ENCODE assay signal across 28 mouse cellular contexts in genomic region chr9:115237943-115238342, GRCm38 (mm10).
A peak's percentile ranks its signal among the peaks of the same experiment; 100 is the strongest.
DNase-seq lines count a peak whose midpoint lies in the region; ATAC-seq and TF ChIP-seq lines count a peak whose summit lies in the region.
"Had no signal": no experiment of that assay in that cellular context is flagged by ENCODE, and none has a peak within 500 bp of the region (broad histone marks: within the 10 kb centered on the region; RNA-seq: fewer than 3 reads in every experiment).

No protein-coding gene starts in this region.

- no peak for TF ChIP-seq CTCF in liver, postnatal 0 days (IDR thresholded peaks at IDR 0.05; ENCODE audit: low read depth)
- no peak for TF ChIP-seq CTCF in G1E (IDR thresholded peaks at IDR 0.05; ENCODE audit: low read depth, low read length)

- no peak for DNase-seq in liver, postnatal 0 days
- DNase-seq in G1E (ENCODE audit: low spot score) = no peak
- DNase-seq in liver, embryonic 13.5 days = no peak
- DNase-seq in heart, postnatal 36 days = no peak
- no peak for DNase-seq in urinary bladder, adult 18-20 months (ENCODE audit: low spot score in 2 of 2)
- DNase-seq: adrenal gland, adult 2 months; adrenal gland, postnatal 14 days; B cell, adult 2 months; cerebellum, adult 11-12 months; cerebellum, adult 8-10 months; cerebellum, postnatal 10 days; cerebellum, postnatal 36 days; embryo, embryonic 11 days; gastrocnemius, postnatal 25 days; heart, adult 18-20 months; heart, postnatal 10 days; heart, postnatal 4 days had no signal

- no peak overlapping the region for H3K9ac ChIP-seq in liver, embryonic 12.5 days
- H3K9ac ChIP-seq in liver, postnatal 0 days (replicated peaks) = no peak overlapping the region
- H3K9ac ChIP-seq in liver, embryonic 13.5 days = no peak overlapping the region
- H3K9ac ChIP-seq: embryonic facial prominence, embryonic 13.5 days; forebrain, embryonic 12.5 days; forebrain, embryonic 15.5 days; heart, embryonic 12.5 days; heart, embryonic 15.5 days; hindbrain, embryonic 14.5 days had no signal

- no peaks in the 10 kb centered on the region for H3K27me3 ChIP-seq in liver, embryonic 12.5 days (replicated peaks)
- no peaks in the 10 kb centered on the region for H3K27me3 ChIP-seq in liver, postnatal 0 days (ENCODE audit: insufficient read depth, low read length)
- H3K27me3 ChIP-seq in G1E (ENCODE audit: insufficient read depth, low read length) = no peaks in the 10 kb centered on the region
- no peaks in the 10 kb centered on the region for H3K27me3 ChIP-seq in liver, embryonic 13.5 days
- H3K27me3 ChIP-seq: CH12.LX; embryonic facial prominence, embryonic 13.5 days; forebrain, embryonic 12.5 days; forebrain, embryonic 15.5 days; heart, embryonic 12.5 days; heart, embryonic 15.5 days had no signal

- H3K27ac ChIP-seq in liver, embryonic 12.5 days = no peak overlapping the region
- no peak overlapping the region for H3K27ac ChIP-seq in liver, postnatal 0 days (ENCODE audit: low read depth)
- H3K27ac ChIP-seq in liver, embryonic 13.5 days = no peak overlapping the region
- H3K27ac ChIP-seq: embryonic facial prominence, embryonic 10.5 days; embryonic facial prominence, embryonic 13.5 days; forebrain, embryonic 12.5 days; forebrain, embryonic 15.5 days; heart, embryonic 15.5 days; hindbrain, embryonic 14.5 days; hindbrain, postnatal 0 days had no signal

- H3K4me2 ChIP-seq in liver, embryonic 12.5 days = no peak overlapping the region
- no peak overlapping the region for H3K4me2 ChIP-seq in liver, postnatal 0 days (ENCODE audit: low read depth, low read length)
- H3K4me2 ChIP-seq in liver, embryonic 13.5 days = no peak overlapping the region
- H3K4me2 ChIP-seq: embryonic facial prominence, embryonic 13.5 days; forebrain, embryonic 12.5 days; forebrain, embryonic 15.5 days; heart, embryonic 12.5 days; heart, embryonic 15.5 days; hindbrain, embryonic 14.5 days had no signal

- H3K4me1 ChIP-seq in liver, embryonic 12.5 days = no peaks in the 10 kb centered on the region
- H3K4me1 ChIP-seq in liver, postnatal 0 days (ENCODE audit: insufficient read depth) = no peaks in the 10 kb centered on the region; the same call in 1 of the 2 replicates
- H3K4me1 ChIP-seq in G1E (ENCODE audit: insufficient read depth, low read depth, low read length) = peaks cover 11% of the 10 kb centered on the region
- H3K4me1 ChIP-seq in liver, embryonic 13.5 days (replicated peaks) = no peaks in the 10 kb centered on the region
- H3K4me1 ChIP-seq: embryonic facial prominence, embryonic 10.5 days; embryonic facial prominence, embryonic 13.5 days; forebrain, embryonic 12.5 days; forebrain, embryonic 15.5 days; heart, embryonic 12.5 days; heart, embryonic 15.5 days had no signal

- H3K36me3 ChIP-seq in liver, embryonic 12.5 days = peaks cover 42% of the 10 kb centered on the region
- peaks cover 29% of the 10 kb centered on the region for H3K36me3 ChIP-seq in liver, postnatal 0 days (replicated peaks; ENCODE audit: insufficient read depth, low read length)
- H3K36me3 ChIP-seq in G1E (replicated peaks) = peaks cover 31% of the 10 kb centered on the region
- H3K36me3 ChIP-seq in liver, embryonic 13.5 days = peaks cover 34% of the 10 kb centered on the region

- H3K9me3 ChIP-seq in liver, embryonic 12.5 days (replicated peaks) = no peaks in the 10 kb centered on the region
- no peaks in the 10 kb centered on the region for H3K9me3 ChIP-seq in liver, postnatal 0 days (ENCODE audit: low read length)
- H3K9me3 ChIP-seq in G1E (replicated peaks) = no peaks in the 10 kb centered on the region
- H3K9me3 ChIP-seq in liver, embryonic 13.5 days (replicated peaks) = no peaks in the 10 kb centered on the region
- H3K9me3 ChIP-seq: embryonic facial prominence, embryonic 10.5 days; embryonic facial prominence, embryonic 13.5 days; forebrain, embryonic 12.5 days; forebrain, embryonic 15.5 days; heart, embryonic 12.5 days; heart, embryonic 15.5 days had no signal

- intact Hi-C loops in heart, postnatal 36 days (cut with DNase I) = no loop called here

- peak; percentile 29; the same call in 1 of the 2 replicates for ATAC-seq in liver, embryonic 12.5 days
- ATAC-seq in liver, postnatal 0 days = no peak
- ATAC-seq in G1E (ENCODE audit: extremely low read depth, insufficient number of reproducible peaks, low FRiP score, poor library complexity, severe bottlenecking) = peak; percentile 61
- 0 out of 2 replicates have a peak, but pooled peaks have one; percentile 30 for ATAC-seq in liver, embryonic 13.5 days (ENCODE audit: low read depth)
- ATAC-seq: hindbrain, postnatal 0 days had no signal

- no peak overlapping the region for H3K4me3 ChIP-seq in liver, embryonic 12.5 days
- no peak overlapping the region for H3K4me3 ChIP-seq in liver, postnatal 0 days (ENCODE audit: low read depth, low read length)
- H3K4me3 ChIP-seq in G1E (ENCODE audit: low read depth, low read length) = no peak overlapping the region
- H3K4me3 ChIP-seq in liver, embryonic 13.5 days (replicated peaks) = no peak overlapping the region
- H3K4me3 ChIP-seq: embryonic facial prominence, embryonic 10.5 days; embryonic facial prominence, embryonic 13.5 days; erythroblast, embryonic 14.5 days; forebrain, embryonic 12.5 days; forebrain, embryonic 15.5 days; heart, embryonic 12.5 days; heart, embryonic 15.5 days had no signal

- no peak for TF ChIP-seq EP300 in liver, postnatal 0 days (IDR thresholded peaks at IDR 0.05; ENCODE audit: low read depth)
